Mouse (Mus musculus) MEL (cell line): Measurements from ENCODE around the gene Letmd1. TPM values are rescaled to one million over a fixed set of nuclear protein-coding genes. Genes with fewer than 3 reads are reported as not detected.

Experiments
- DNase-seq: peaks from one replicate; pipeline ENCODE4 v3.0.0; 2011; ENCODE audit warnings: low read depth, low spot score
- H3K27ac ChIP-seq: 2 replicates; pipeline ENCODE4 v1.5.1; 2012; ENCODE audit warnings: low read depth, mild to moderate bottlenecking, control low read depth, low read length, moderate library complexity; ENCODE audit not compliant: control insufficient read depth
- H3K27me3 ChIP-seq, 2 experiments: fragments of 150-350 bp in 1 of 2; sonication (generic) in 1 of 2; 2 replicates each; pipeline ENCODE4 v1.6.1; 2012; ENCODE audit warnings: low read length in 2 of 2, mild to moderate bottlenecking in 2 of 2, improper control_type of control experiment in 1 of 2, moderate library complexity in 1 of 2; ENCODE audit not compliant: insufficient read depth in 2 of 2, control insufficient read depth in 1 of 2
- H3K36me3 ChIP-seq, 2 experiments: 2 replicates each; pipeline ENCODE4 v1.6.1; 2012 to 2014; ENCODE audit warnings: low read length in 2 of 2, improper control_type of control experiment in 1 of 2, inconsistent platforms in 1 of 2, mild to moderate bottlenecking in 1 of 2; ENCODE audit not compliant: insufficient read depth in 2 of 2, control insufficient read depth in 1 of 2
- H3K4me1 ChIP-seq, 2 experiments: fragments of 150-350 bp in 1 of 2; sonication (generic) in 1 of 2; 2 replicates each; pipeline ENCODE4 v1.6.1; 2012; ENCODE audit warnings: low read length in 2 of 2, improper control_type of control experiment in 1 of 2, mild to moderate bottlenecking in 1 of 2; ENCODE audit not compliant: insufficient read depth in 2 of 2, control insufficient read depth in 1 of 2
- H3K4me3 ChIP-seq, 2 experiments: fragments of 150-350 bp in 1 of 2; sonication (generic) in 1 of 2; 2 replicates each; pipeline ENCODE4 v1.5.1; 2012; ENCODE audit warnings: low read depth in 2 of 2, low read length in 2 of 2, mild to moderate bottlenecking in 2 of 2, moderate library complexity in 2 of 2, control low read depth in 1 of 2, improper control_type of control experiment in 1 of 2; ENCODE audit not compliant: control insufficient read depth in 1 of 2, insufficient read depth in 1 of 2
- H3K79me2 ChIP-seq: 2 replicates; pipeline ENCODE4 v1.6.1; 2012; ENCODE audit warnings: mild to moderate bottlenecking, low read length, moderate library complexity; ENCODE audit not compliant: control insufficient read depth, poor library complexity, insufficient read depth
- H3K9ac ChIP-seq: 2 replicates; pipeline ENCODE4 v1.6.1; 2012; ENCODE audit warnings: low read depth, mild to moderate bottlenecking, control low read depth, low read length, moderate library complexity; ENCODE audit not compliant: control insufficient read depth, poor library complexity, severe bottlenecking
- H3K9me3 ChIP-seq: fragments of 150-350 bp; sonication (generic); replicated peaks from 2 replicates; pipeline ENCODE4 v1.6.1; 2012; ENCODE audit warnings: mild to moderate bottlenecking, low read length, improper control_type of control experiment, moderate library complexity; ENCODE audit not compliant: insufficient read depth
- BHLHE40 ChIP-seq: IDR thresholded peaks from 2 replicates; pipeline ENCODE4 v1.6.1; 2012; ENCODE audit warnings: low read depth, mild to moderate bottlenecking, inconsistent platforms, low read length, improper control_type of control experiment, borderline replicate concordance
- CHD1 ChIP-seq: IDR thresholded peaks from 2 replicates; pipeline ENCODE4 v1.6.1; 2012; ENCODE audit warnings: low read depth, mild to moderate bottlenecking, inconsistent platforms, low read length, improper control_type of control experiment
- CHD2 ChIP-seq: IDR thresholded peaks from 2 replicates; pipeline ENCODE4 v1.6.1; 2011; ENCODE audit warnings: low read length, improper control_type of control experiment
- CTCF ChIP-seq, 3 experiments: IDR thresholded peaks in 2 of 3; conservative IDR thresholded peaks in 1 of 3; 2 replicates each; pipeline ENCODE4 v1.5.1; 2011 to 2012; ENCODE audit warnings: low read length in 3 of 3, low read depth in 2 of 3, mild to moderate bottlenecking in 2 of 3, improper control_type of control experiment in 1 of 3, inconsistent platforms in 1 of 3, mixed read lengths in 1 of 3, moderate library complexity in 1 of 3; ENCODE audit not compliant: control insufficient read depth in 1 of 3, insufficient read depth in 1 of 3, poor library complexity in 1 of 3, severe bottlenecking in 1 of 3
- E2F4 ChIP-seq: IDR thresholded peaks from 2 replicates; pipeline ENCODE4 v1.6.1; 2011; ENCODE audit warnings: low read depth, low read length, improper control_type of control experiment, borderline replicate concordance
- ELF1 ChIP-seq: IDR thresholded peaks from 2 replicates; pipeline ENCODE4 v1.6.1; 2014; ENCODE audit warnings: low read depth, mild to moderate bottlenecking, inconsistent platforms, low read length, improper control_type of control experiment, moderate library complexity
- EP300 ChIP-seq, 2 experiments: IDR thresholded peaks; 2 replicates each; pipeline ENCODE4 v1.6.1; 2011; ENCODE audit warnings: improper control_type of control experiment in 2 of 2, low read length in 2 of 2, low read depth in 1 of 2, mild to moderate bottlenecking in 1 of 2
- ETS1 ChIP-seq: IDR thresholded peaks from 2 replicates; pipeline ENCODE4 v1.6.1; 2012; ENCODE audit warnings: low read depth, mild to moderate bottlenecking, inconsistent platforms, low read length, improper control_type of control experiment, moderate library complexity
- GABPA ChIP-seq: IDR thresholded peaks from 2 replicates; pipeline ENCODE4 v1.6.1; 2012; ENCODE audit warnings: low read depth, mild to moderate bottlenecking, inconsistent platforms, low read length, improper control_type of control experiment, moderate library complexity
- GATA1 ChIP-seq: IDR thresholded peaks from 2 replicates; pipeline ENCODE4 v1.6.1; 2011; ENCODE audit warnings: low read depth, low read length, improper control_type of control experiment
- HCFC1 ChIP-seq: IDR thresholded peaks from 2 replicates; pipeline ENCODE4 v1.6.1; 2012; ENCODE audit warnings: low read depth, mild to moderate bottlenecking, inconsistent platforms, low read length, improper control_type of control experiment, moderate library complexity
- JUND ChIP-seq: IDR thresholded peaks from 2 replicates; pipeline ENCODE4 v1.6.1; 2011; ENCODE audit warnings: low read depth, mild to moderate bottlenecking, improper control_type of control experiment, low read length
- KAT2A ChIP-seq: conservative IDR thresholded peaks from 2 replicates; pipeline ENCODE4 v1.6.1; 2012; ENCODE audit warnings: low read depth, low read length, improper control_type of control experiment, inconsistent platforms
- MAX ChIP-seq: IDR thresholded peaks from 2 replicates; pipeline ENCODE4 v1.6.1; 2011; ENCODE audit warnings: low read length, improper control_type of control experiment
- MAZ ChIP-seq: IDR thresholded peaks from 2 replicates; pipeline ENCODE4 v1.6.1; 2012; ENCODE audit warnings: low read depth, mild to moderate bottlenecking, inconsistent platforms, low read length, improper control_type of control experiment
- MEF2A ChIP-seq: IDR thresholded peaks from 2 replicates; pipeline ENCODE4 v1.6.1; 2014; ENCODE audit warnings: low read depth, mild to moderate bottlenecking, inconsistent platforms, low read length, improper control_type of control experiment; ENCODE audit not compliant: poor library complexity, insufficient replicate concordance, severe bottlenecking; ENCODE audit errors: extremely low read depth
- MYB ChIP-seq: IDR thresholded peaks from 2 replicates; pipeline ENCODE4 v1.6.1; 2011; ENCODE audit warnings: mild to moderate bottlenecking, low read depth, low read length, improper control_type of control experiment
- MYC ChIP-seq: IDR thresholded peaks from 2 replicates; pipeline ENCODE4 v1.6.1; 2011; ENCODE audit warnings: low read depth, mild to moderate bottlenecking, low read length, improper control_type of control experiment, moderate library complexity
- NELFE ChIP-seq: IDR thresholded peaks from 2 replicates; pipeline ENCODE4 v1.6.1; 2011; ENCODE audit warnings: low read depth, low read length, improper control_type of control experiment
- NRF1 ChIP-seq: IDR thresholded peaks from 2 replicates; pipeline ENCODE4 v1.6.1; 2014; ENCODE audit warnings: low read depth, mild to moderate bottlenecking, inconsistent platforms, low read length, improper control_type of control experiment, moderate library complexity; ENCODE audit not compliant: poor library complexity, insufficient read depth, severe bottlenecking
- POLR2A ChIP-seq, 2 experiments: IDR thresholded peaks; 2 replicates each; pipeline ENCODE4 v1.6.1; 2011 to 2012; ENCODE audit warnings: low read length in 2 of 2, mild to moderate bottlenecking in 2 of 2, control low read depth in 1 of 2, improper control_type of control experiment in 1 of 2, low read depth in 1 of 2, moderate library complexity in 1 of 2; ENCODE audit not compliant: control insufficient read depth in 1 of 2, insufficient read depth in 1 of 2, poor library complexity in 1 of 2
- POLR2AphosphoS2 ChIP-seq: IDR thresholded peaks from 2 replicates; pipeline ENCODE4 v1.6.1; 2011; ENCODE audit warnings: low read length, improper control_type of control experiment
- POLR2AphosphoS5 ChIP-seq: IDR thresholded peaks from 2 replicates; pipeline ENCODE4 v1.6.1; 2012; ENCODE audit warnings: low read depth, borderline replicate concordance, mild to moderate bottlenecking, inconsistent platforms, low read length, moderate library complexity, mixed read lengths
- RAD21 ChIP-seq: IDR thresholded peaks from 2 replicates; pipeline ENCODE4 v1.6.1; 2011; ENCODE audit warnings: mild to moderate bottlenecking, low read depth, low read length, improper control_type of control experiment
- RCOR1 ChIP-seq: IDR thresholded peaks from 2 replicates; pipeline ENCODE4 v1.6.1; 2012; ENCODE audit warnings: low read depth, mild to moderate bottlenecking, inconsistent platforms, low read length, improper control_type of control experiment
- SIN3A ChIP-seq: IDR thresholded peaks from 2 replicates; pipeline ENCODE4 v1.6.1; 2012; ENCODE audit warnings: low read length, improper control_type of control experiment, inconsistent platforms
- SMC3 ChIP-seq: IDR thresholded peaks from 2 replicates; pipeline ENCODE4 v1.6.1; 2011; ENCODE audit warnings: low read depth, low read length, improper control_type of control experiment
- TBP ChIP-seq: IDR thresholded peaks from 2 replicates; pipeline ENCODE4 v1.8.0; 2011; ENCODE audit warnings: low read depth, low read length, improper control_type of control experiment
- TCF12 ChIP-seq: IDR thresholded peaks from 2 replicates; pipeline ENCODE4 v1.6.1; 2014; ENCODE audit warnings: low read depth, mild to moderate bottlenecking, inconsistent platforms, low read length, improper control_type of control experiment, moderate library complexity
- UBTF ChIP-seq: IDR thresholded peaks from 2 replicates; pipeline ENCODE4 v1.6.1; 2012; ENCODE audit warnings: low read depth, mild to moderate bottlenecking, inconsistent platforms, low read length, improper control_type of control experiment, moderate library complexity, borderline replicate concordance; ENCODE audit not compliant: insufficient read depth
- USF1 ChIP-seq: IDR thresholded peaks from 2 replicates; pipeline ENCODE4 v1.6.1; 2014; ENCODE audit warnings: low read depth, mild to moderate bottlenecking, inconsistent platforms, low read length, improper control_type of control experiment, moderate library complexity
- USF2 ChIP-seq, 2 experiments: IDR thresholded peaks; 2 replicates each; pipeline ENCODE4 v1.6.1; 2011 to 2012; ENCODE audit warnings: improper control_type of control experiment in 2 of 2, low read length in 2 of 2, borderline replicate concordance in 1 of 2, inconsistent platforms in 1 of 2, low read depth in 1 of 2, mild to moderate bottlenecking in 1 of 2; ENCODE audit not compliant: insufficient read depth in 1 of 2
- ZC3H11A ChIP-seq: IDR thresholded peaks from 2 replicates; pipeline ENCODE4 v1.6.1; 2012; ENCODE audit warnings: low read depth, mild to moderate bottlenecking, inconsistent platforms, low read length, improper control_type of control experiment
- ZKSCAN1 ChIP-seq: IDR thresholded peaks from 2 replicates; pipeline ENCODE4 v1.6.1; 2012; ENCODE audit warnings: low read depth, mild to moderate bottlenecking, inconsistent platforms, low read length, improper control_type of control experiment, moderate library complexity
- ZMIZ1 ChIP-seq: IDR thresholded peaks from 2 replicates; pipeline ENCODE4 v1.6.1; 2012; ENCODE audit warnings: low read depth, mild to moderate bottlenecking, inconsistent platforms, low read length, improper control_type of control experiment, moderate library complexity
- ZNF384 ChIP-seq: IDR thresholded peaks from 2 replicates; pipeline ENCODE4 v1.6.1; 2012; ENCODE audit warnings: low read depth, mild to moderate bottlenecking, inconsistent platforms, low read length, improper control_type of control experiment
- polyA plus RNA-seq, 2 experiments: library from polyadenylated mRNA; stranded (reverse) in 1 of 2; unstranded in 1 of 2; fragments of >175 nt in 1 of 2; fragments of >200 nt in 1 of 2; gene quantifications; 2 replicates each; pipeline versions ENCODE4 v1.2.1 to v1.2.4; 2012; ENCODE audit warnings: low replicate concordance in 2 of 2, low read depth in 1 of 2; ENCODE audit not compliant: insufficient read length in 2 of 2, insufficient read depth in 1 of 2, missing spikeins in 1 of 2
- total RNA-seq: library from RNA; depleted of rRNA; stranded (reverse); fragments of 300-350 nt; gene quantifications from 2 replicates; pipeline ENCODE4 v1.2.3, GENCODE M21; 2012

Gene Letmd1
- total and polyA plus RNA-seq, 3 experiments: 38.8 to 277 (median 64.3) TPM

DNA sequence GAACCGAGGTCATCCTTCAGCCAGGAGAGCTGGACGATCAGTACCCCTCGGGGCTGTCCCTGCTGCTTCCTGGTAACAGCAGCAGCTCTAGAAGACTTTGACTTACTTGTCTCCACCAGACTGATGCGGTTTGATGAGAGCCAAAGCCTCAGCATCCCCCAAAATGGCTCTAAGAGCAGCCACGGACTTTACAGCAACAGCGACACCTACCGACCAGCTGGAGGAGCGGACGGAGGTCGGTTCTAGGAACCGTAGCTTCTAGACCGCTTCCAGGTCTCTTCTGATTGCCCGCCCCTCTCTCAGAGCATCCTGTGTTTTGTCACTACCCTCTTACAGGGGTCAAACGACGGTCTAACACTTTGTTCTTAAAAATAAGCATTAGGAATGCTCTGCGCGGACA is 11.5 kb upstream of the Letmd1 start (continued):
- TF ChIP-seq GABPA: no peak
- no peak for TF ChIP-seq ETS1

DNA sequence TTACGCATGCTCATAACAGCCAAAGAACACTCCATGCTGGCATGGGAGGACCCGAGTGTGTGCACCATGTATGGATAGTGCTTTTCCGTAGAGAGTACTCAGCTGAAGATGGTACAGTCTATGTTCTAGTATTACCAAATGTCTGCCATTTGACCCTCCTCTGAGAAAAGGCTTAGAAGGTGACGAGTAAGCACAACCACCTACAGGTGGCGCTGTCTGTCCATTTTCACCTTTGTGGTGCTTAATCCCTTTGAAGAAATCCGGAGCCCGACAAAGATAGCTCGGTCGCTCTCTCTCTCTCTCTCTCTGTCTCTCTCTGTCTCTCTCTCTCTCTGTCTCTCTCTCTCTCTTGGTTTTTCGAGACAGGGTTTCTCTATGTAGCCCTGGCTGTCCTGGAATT is 10.8 kb upstream of the Letmd1 start:
- DNase-seq: peak; percentile 98
- Histone ChIP-seq H3K9me3 (no peaks in the 10 kb centered on the region), H3K4me1 (peaks cover 0 to 13% of the 10 kb centered on the region in 2 experiments), H3K27me3 (no peaks in the 10 kb centered on the region), H3K36me3 (peaks cover 0 to 2% of the 10 kb centered on the region in 2 experiments; a peak in 1 of 4 replicates), H3K4me3 (peak overlapping the region; percentile 60), H3K79me2 (no peaks in the 10 kb centered on the region), H3K27ac (no peak overlapping the region), H3K9ac (peak overlapping the region; percentile 40)
- no peak for TF ChIP-seq EP300 (IDR thresholded peaks at IDR 0.05; ENCODE audit: low read depth in 1 of 2, low read length in 2 of 2)
- TF ChIP-seq NRF1: no peak
- no peak for TF ChIP-seq USF2 (IDR thresholded peaks at IDR 0.05; ENCODE audit: borderline replicate concordance in 1 of 2, insufficient read depth in 1 of 2, low read depth in 1 of 2, low read length in 2 of 2)
- TF ChIP-seq POLR2AphosphoS2: no peak
- TF ChIP-seq ZC3H11A: peak; percentile 94
- no peak for TF ChIP-seq ZNF384
- TF ChIP-seq KAT2A: no peak
- no peak for TF ChIP-seq POLR2A (IDR thresholded peaks at IDR 0.05; ENCODE audit: control insufficient read depth in 1 of 2, insufficient read depth in 1 of 2, low read depth in 1 of 2, low read length in 2 of 2, poor library complexity in 1 of 2)
- TF ChIP-seq MYB: no peak
- TF ChIP-seq TCF12: no peak
- no peak for TF ChIP-seq USF1
- no peak for TF ChIP-seq E2F4
- no peak for TF ChIP-seq ZMIZ1
- TF ChIP-seq RCOR1: no peak
- no peak for TF ChIP-seq MAX
- TF ChIP-seq SMC3: peak; percentile 92
- no peak for TF ChIP-seq GABPA
- peak; percentile 96 for TF ChIP-seq RAD21
- peak; percentile 23; the same call in 1 of the 2 replicates for TF ChIP-seq HCFC1
- TF ChIP-seq TBP: no peak; the same call in 1 of the 2 replicates
- TF ChIP-seq MAZ: no peak
- no peak for TF ChIP-seq GATA1
- no peak for TF ChIP-seq CHD2
- TF ChIP-seq ZKSCAN1: no peak
- no peak for TF ChIP-seq UBTF
- no peak for TF ChIP-seq ETS1
- peak; percentile 90 for TF ChIP-seq JUND
- no peak for TF ChIP-seq CHD1
- 0 out of 2 replicates have a peak, but pooled peaks have one; percentile 16 for TF ChIP-seq NELFE
- peak; percentile 87 to 95 (median 92) for TF ChIP-seq CTCF (IDR thresholded peaks at IDR 0.05 in 2 of 3, conservative IDR thresholded peaks at IDR 0.05 in 1 of 3; ENCODE audit: control insufficient read depth in 1 of 3, insufficient read depth in 1 of 3, low read depth in 2 of 3, low read length in 3 of 3, poor library complexity in 1 of 3, severe bottlenecking in 1 of 3)
- TF ChIP-seq MYC: no peak
- TF ChIP-seq POLR2AphosphoS5: no peak
- TF ChIP-seq SIN3A: peak; percentile 49; the same call in 1 of the 2 replicates
- TF ChIP-seq ELF1: no peak
- no peak for TF ChIP-seq BHLHE40
- no peak for TF ChIP-seq MEF2A
